Mouse (Mus musculus): Measurements from ENCODE around the gene Arl3.

Gene Arl3

DNA sequence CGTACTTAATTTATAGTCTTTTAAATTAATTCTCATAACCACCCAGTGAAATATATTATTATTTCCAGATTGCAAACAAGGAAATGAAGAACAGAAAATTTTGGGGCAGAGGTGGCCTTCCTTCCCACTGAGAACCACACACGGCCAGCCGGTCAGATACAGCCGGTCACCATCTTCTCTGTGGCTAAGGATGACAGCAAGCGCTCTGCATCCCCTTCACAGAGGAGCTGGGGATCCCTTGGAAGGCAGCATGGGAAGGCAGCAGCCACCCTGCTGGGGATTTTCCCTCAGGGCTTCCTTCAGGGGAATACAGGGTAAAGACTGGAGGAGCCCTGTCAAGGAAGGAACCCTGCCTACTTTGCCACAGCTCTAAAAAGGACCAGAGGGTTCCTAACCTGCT is 39.5 kb downstream of the Arl3 start:
- in situ Hi-C loops (cut with MseI, MboI) = no loop called here

GRCm38 (mm10) chr19:46533066-46533465 is 39.9 kb downstream of the Arl3 start:
- in situ Hi-C loops (cut with MseI, MboI) = no loop called here

GRCm38 (mm10) chr19:46532031-46532688 is 40.8 kb downstream of the Arl3 start:
- in situ Hi-C loops (cut with MseI, MboI) = no loop called here

GRCm38 (mm10) chr19:46531071-46532030 is 41.6 kb downstream of the Arl3 start:
- in situ Hi-C loops (cut with MseI, MboI) = no loop called here

DNA sequence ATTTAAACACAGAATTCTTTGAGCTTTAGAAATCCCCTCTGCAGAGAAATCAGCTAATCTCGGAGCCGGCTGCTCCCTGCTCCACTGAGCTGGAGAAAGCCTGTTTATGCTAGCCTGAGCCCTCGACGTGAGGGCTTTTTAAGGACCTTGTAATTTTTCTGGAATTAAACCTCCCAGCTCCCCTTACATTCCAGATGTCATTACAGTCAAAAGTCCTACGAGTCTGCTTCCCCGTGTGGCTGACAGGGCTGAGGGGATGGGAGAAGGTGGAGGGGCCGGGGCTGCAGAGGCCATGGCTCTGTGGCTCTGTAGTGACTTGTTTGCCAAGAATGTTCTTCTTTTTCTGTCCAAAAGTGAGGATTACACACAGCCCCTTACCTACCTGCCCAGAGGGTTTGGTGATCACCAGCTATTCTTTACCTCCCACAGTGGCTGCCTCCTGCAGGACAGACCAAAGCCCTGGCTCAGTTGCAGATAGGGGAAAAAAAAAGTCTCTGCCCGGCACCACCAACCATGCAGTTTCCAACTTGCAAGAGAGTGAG is 42.5 kb downstream of the Arl3 start:
- in situ Hi-C loops (cut with MseI, MboI) = no loop called here

GRCm38 (mm10) chr19:46529601-46530448 is 43.2 kb downstream of the Arl3 start:
- in situ Hi-C loops (cut with MseI, MboI) = no loop called here

DNA sequence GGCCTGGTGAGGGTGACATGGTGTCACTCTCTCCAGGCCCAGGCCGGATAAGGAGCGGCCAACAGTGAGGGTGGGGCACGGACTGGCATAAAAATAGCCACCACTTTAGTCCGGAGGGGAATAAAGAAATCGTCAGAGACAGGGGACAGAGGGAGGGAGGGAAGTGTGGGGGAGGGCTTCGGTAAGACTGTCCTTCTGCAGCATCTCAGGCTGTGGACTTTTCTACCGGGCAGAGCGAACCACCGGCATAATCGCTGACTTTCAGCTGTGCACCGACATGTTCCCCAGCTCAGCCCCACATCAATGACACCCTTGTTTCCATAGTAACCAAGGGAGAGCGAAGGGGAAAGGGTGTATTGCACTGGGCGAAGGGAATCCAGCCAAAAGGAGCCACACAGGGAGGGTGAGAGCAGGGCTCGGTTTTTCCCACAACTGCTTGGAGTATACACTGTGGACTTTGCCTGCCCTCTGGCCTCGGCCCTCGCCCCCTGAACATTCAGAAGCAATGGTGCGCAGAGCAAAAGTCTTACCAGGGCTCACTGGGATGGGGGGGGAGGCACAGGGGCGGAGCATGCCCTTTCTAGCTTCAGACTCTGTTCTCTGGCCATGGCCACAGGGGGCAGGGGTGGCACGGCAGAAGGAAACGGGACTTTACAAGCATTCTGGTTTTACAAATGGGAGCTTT is 44.3 kb downstream of the Arl3 start:
- in situ Hi-C loops (cut with MseI, MboI) = no loop called here

GRCm38 (mm10) chr19:46527632-46528528 is 45.1 kb downstream of the Arl3 start:
- in situ Hi-C loops (cut with MseI, MboI) = no loop called here

- in situ Hi-C loops (cut with MseI, MboI) = no loop called here
Observed at GRCm38 (mm10) chr19:46525691-46526631, 47.0 kb downstream of the Arl3 start.

DNA sequence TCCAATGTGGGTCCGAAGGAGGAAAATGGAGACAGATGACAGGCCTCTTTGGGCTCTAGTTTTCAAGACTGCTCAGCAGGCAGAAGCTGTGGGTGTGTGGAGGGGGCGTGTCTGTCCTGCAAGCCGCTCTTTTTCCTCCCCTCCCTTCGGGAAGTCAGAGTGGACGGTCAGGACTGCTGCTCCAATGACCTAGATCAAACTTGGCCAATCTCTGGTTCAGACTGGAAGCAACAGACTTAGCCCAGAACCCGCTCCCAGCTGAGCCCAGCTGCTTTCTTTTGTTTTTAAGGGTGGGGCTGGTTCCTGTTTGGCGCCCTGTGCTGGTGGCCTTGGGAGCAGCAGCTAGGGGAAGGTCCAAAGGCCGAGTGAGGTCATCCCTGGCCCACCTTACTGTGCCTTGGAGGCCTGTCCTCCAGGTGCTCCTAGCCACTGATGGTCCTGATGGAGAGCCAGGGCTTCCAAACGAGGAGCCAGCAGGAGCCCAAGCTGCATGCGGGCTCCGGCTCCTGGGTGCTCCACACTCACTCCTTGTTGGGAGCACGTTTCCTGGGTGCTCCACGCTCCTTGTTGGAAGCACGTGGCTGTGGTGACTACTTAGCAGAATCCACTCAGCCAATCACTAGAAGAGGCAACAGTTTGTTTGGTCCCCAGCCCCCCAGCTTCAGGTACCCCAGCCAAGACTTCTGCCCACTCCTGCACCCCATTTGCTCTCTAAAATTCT is 48.2 kb downstream of the Arl3 start:
- in situ Hi-C loops (cut with MseI, MboI) = no loop called here

DNA sequence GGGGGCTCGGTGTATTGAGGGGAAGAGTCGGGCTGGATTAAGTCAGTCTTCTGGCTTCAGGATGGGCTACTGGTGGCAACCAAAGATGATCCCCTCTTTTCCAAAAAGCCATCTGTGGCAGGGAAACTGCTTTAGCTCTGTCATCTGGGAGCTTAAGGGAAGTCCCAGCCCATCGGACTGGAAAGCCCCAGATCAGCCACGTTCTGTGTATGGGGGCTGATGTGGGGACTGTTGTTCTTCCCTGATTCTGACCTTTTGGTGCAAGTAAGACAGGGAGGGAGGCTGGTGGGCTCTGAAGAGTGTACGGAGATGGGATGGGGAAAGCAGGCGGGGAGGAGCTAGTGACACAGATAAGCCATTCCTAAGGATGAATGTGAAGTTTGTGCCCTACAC is 48.9 kb downstream of the Arl3 start:
- in situ Hi-C loops (cut with MseI, MboI) = no loop called here

DNA sequence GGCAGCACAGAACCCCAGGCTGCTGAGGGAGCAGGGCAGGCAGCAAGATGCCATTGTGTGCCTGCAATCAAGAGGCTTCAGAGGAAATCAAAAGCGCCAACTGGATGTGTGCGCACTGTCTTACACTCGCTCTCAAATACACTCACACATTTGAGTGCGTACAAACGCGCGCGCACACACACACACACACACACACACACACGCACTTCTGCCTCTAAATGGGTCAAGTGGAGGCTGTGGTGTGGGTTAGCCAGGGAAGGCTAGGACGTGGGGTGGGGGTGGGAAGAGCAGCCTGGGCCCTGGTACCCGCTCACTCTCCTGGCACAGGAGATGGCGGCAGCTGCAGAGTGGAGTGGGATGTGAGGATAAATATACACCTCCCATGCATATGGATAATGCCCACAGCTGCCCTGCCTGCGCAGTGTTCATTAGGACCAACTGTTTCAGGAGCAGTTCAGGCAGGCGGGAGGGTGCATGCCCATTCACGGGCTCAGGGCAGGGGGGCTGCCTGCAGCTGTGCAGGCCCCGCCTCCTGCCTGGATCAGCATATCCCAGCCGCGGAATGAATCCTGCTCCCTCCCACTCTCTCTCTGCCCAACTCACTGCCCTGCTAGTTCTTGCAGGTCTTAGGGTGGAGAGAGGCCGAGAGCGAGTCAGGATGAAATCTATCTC is 49.4 kb downstream of the Arl3 start:
- in situ Hi-C loops (cut with MseI, MboI) = no loop called here

DNA sequence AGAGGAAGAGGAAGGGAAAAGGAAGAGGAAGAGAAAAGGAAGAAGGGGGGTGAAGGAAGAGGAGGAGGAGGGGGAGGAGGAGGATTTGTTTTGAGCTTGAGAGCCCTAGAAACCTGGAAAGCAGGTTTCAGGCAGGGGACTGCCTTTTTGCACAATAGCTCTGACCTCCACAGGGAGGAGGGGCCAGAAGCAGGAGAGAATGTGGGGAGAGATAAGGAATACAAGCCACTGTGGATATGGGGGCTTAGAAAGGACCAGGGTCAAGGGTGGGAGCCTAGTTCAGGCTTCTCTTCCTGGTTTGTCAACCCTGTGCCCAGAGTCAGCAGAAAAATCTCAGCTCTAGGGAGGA is 49.9 kb downstream of the Arl3 start:
- in situ Hi-C loops (cut with MseI, MboI) = no loop called here

- in situ Hi-C loops (cut with MseI, MboI) = no loop called here
Observed at GRCm38 (mm10) chr19:46522433-46523044, 50.5 kb downstream of the Arl3 start.

- in situ Hi-C loops (cut with MseI, MboI) = no loop called here
Observed at GRCm38 (mm10) chr19:46521698-46522097, 51.3 kb downstream of the Arl3 start.

GRCm38 (mm10) chr19:46518828-46519621 is 54.0 kb downstream of the Arl3 start:
- in situ Hi-C loops (cut with MseI, MboI) = no loop called here

GRCm38 (mm10) chr19:46518352-46518787 is 54.6 kb downstream of the Arl3 start:
- in situ Hi-C loops (cut with MseI, MboI) = no loop called here
